Mouse (Mus musculus) thymus, adult 2 months (tissue): ENCODE data around the gene Tbxas1.

Experiments used
- CTCF ChIP-seq: fragments of 200-500 bp; IDR thresholded peaks from 2 replicates; pipeline ENCODE4 v1.5.1; 2012; ENCODE audit warnings: mild to moderate bottlenecking, control low read depth, low read length, moderate library complexity, borderline replicate concordance; ENCODE audit not compliant: control insufficient read depth, poor library complexity, insufficient read depth; ENCODE audit errors: extremely low read depth
- POLR2A ChIP-seq: fragments of 200-500 bp; IDR thresholded peaks from 2 replicates; pipeline ENCODE4 v1.6.1; 2012; ENCODE audit warnings: mild to moderate bottlenecking, low read length, control low read depth, moderate library complexity; ENCODE audit not compliant: control insufficient read depth, poor library complexity, insufficient read depth; ENCODE audit errors: extremely low read depth

DNA sequence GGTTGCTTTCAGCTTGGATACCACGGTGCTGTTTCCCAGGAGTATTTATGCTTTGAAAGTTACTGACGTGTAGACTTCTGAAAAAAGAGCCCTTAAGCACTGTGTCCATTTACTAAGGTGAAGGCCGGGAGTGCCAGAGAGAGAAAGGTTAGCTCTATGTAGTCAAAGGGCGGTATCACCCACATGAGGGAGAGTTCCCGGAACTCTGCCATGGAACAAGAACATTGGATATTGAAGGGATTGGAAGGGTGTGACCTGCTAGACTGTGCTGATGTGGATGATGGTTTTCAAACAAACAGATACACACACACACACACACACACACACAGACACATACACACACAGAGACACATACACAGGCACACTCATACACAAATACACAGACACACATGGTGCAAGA, 82.0 kb downstream of the Tbxas1 start:
- TF ChIP-seq CTCF (no peak), POLR2A (no peak)
